Mouse (Mus musculus) heart, postnatal 0 days (tissue): ENCODE results near the gene Phb2. TPM values are rescaled to one million over a fixed set of nuclear protein-coding genes. Genes with fewer than 3 reads are reported as not detected.
A peak's percentile ranks its signal among the peaks of the same experiment; 100 is the strongest.

ENCODE experiments used
- ATAC-seq: fragments of 200-750 bp; cut with Nextera tagmentation; 2 replicates; pipeline ENCODE4 v1.8.0; 2017; ENCODE audit warnings: low read depth, moderate number of reproducible peaks, moderate library complexity; ENCODE audit not compliant: insufficient read depth
- DNase-seq: peaks from one replicate; pipeline ENCODE4 v3.0.0-alpha.2; 2016; ENCODE audit warnings: low spot score
- H3K27ac ChIP-seq: fragments of 300-500 bp; sonication (generic); 2 replicates; pipeline ENCODE4 v1.5.1; 2014; ENCODE audit warnings: low read depth, mild to moderate bottlenecking
- H3K27me3 ChIP-seq: fragments of 300-500 bp; sonication (generic); 2 replicates; pipeline ENCODE4 v1.6.1; 2014; ENCODE audit warnings: low read length, mixed read lengths; ENCODE audit not compliant: control insufficient read depth, insufficient read depth
- H3K36me3 ChIP-seq: fragments of 300-500 bp; sonication (generic); replicated peaks from 2 replicates; pipeline ENCODE4 v1.6.1; 2014; ENCODE audit warnings: low read length, mixed read lengths; ENCODE audit not compliant: control insufficient read depth, insufficient read depth
- H3K4me1 ChIP-seq: fragments of 300-500 bp; sonication (generic); 2 replicates; pipeline ENCODE4 v1.6.1; 2014; ENCODE audit warnings: antibody characterized with exemption; ENCODE audit not compliant: control insufficient read depth, insufficient read depth
- H3K4me2 ChIP-seq: fragments of 300-500 bp; sonication (generic); 2 replicates; pipeline ENCODE4 v1.6.1; 2014; ENCODE audit warnings: low read depth, mild to moderate bottlenecking, low read length, moderate library complexity
- H3K4me3 ChIP-seq: fragments of 300-500 bp; sonication (generic); 2 replicates; pipeline ENCODE4 v1.5.1; 2014; ENCODE audit warnings: low read depth, low read length
- H3K9ac ChIP-seq: fragments of 300-500 bp; sonication (generic); replicated peaks from 2 replicates; pipeline ENCODE4 v1.6.1; 2014; ENCODE audit warnings: low read depth, low read length, mixed read lengths
- H3K9me3 ChIP-seq: fragments of 300-500 bp; sonication (generic); replicated peaks from 2 replicates; pipeline ENCODE4 v1.6.1; 2016; ENCODE audit warnings: low read length; ENCODE audit not compliant: control insufficient read depth
- CTCF ChIP-seq: IDR thresholded peaks from 2 replicates; pipeline ENCODE4 v1.5.1; 2016; ENCODE audit warnings: antibody characterized with exemption, control low read depth, low read depth
- EP300 ChIP-seq: IDR thresholded peaks from 2 replicates; pipeline ENCODE4 v1.6.1; 2016; ENCODE audit warnings: antibody characterized with exemption, low read depth
- WGBS: fragments of 180-500 bp; shearing (Covaris S2); extraction: QIAGEN DNeasy Blood & Tissue Kit; methylation state at CpG from one replicate; pipeline ENCODE4 v1.1.7; 2014; 5-methylcytosine and 5-hydroxymethylcytosine counted together
- polyA plus RNA-seq: library from polyadenylated mRNA; unstranded; fragments of >200 nt; fragmentation: Nextera tagmentation; extraction: Ambion mirVana; gene quantifications from 2 replicates; pipeline ENCODE4 v1.2.1, GENCODE M21; 2015
- total RNA-seq: library from RNA; depleted of rRNA; stranded (reverse); fragments of >200 nt; gene quantifications from 2 replicates; pipeline ENCODE4 v1.2.3, GENCODE M21; 2014; ENCODE audit warnings: low replicate concordance

Phb2 gene
- total and polyA plus RNA-seq, 2 experiments from 2014 or later: 407 to 432 TPM

DNA sequence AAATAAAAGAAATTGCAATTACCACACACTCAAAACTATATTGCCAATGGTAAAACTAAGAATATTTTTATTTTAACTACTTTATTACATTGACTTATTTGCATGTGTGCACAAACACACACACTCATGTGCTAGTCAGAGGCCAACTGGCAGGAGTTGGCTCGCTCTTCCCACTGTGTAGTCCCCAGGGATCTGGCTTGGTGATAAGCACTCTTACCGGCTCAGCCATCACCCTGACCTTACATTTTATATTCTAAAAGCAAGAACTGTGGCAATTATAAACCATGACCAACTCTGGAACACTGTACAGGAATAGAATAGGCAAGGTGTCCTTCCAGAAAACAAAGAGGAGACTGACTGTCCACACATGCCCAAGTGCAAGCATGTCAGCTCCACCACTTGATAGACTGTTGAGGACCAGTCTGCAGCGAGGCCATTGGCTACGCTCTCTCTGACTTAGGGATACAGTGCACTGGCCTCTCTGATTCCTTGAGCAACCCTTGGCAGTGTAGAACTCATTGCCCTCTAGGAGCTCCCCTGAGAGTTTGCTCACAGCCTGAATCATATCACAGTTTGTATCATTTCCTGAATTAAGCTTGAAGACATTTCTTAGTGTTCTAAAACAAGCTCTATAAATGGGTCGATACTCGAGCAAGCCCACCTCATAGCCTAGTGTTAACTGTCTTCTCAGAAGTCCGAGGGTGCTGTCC is 15.5 kb upstream of the Phb2 start:
- TF ChIP-seq EP300 (no peak), CTCF (no peak)
- Histone ChIP-seq H3K9ac (no peak overlapping the region), H3K4me3 (no peak overlapping the region), H3K4me1 (peaks cover 21% of the 10 kb centered on the region), H3K27ac (no peak overlapping the region), H3K27me3 (no peaks in the 10 kb centered on the region), H3K9me3 (no peaks in the 10 kb centered on the region), H3K4me2 (no peak overlapping the region), H3K36me3 (peaks cover 27% of the 10 kb centered on the region; the same call in 1 of the 2 replicates)
- no peak for ATAC-seq
- DNase-seq: no peak
- WGBS: 76% methylated on average over 7 of the region's 7 CpGs

DNA sequence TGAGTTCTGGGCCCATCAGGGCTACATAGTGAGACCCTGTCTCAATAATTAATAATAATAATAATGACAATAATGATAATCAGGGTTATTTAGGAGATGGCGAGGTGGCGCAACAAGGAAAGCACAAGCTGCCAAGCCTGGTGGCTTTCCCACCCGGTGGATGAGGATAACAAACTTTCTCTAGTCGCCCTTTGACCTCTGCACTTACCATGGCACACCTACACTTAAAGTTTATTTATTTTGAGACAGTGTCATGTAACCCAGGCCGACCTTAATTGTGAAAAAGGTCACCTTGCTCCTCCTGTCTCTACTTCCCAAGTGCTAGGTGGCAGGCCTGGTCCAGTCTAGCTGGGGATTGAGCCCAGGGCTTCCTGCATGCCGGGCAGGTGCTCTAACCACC is 13.4 kb upstream of the Phb2 start:
- H3K27me3 ChIP-seq: no peaks in the 10 kb centered on the region

DNA sequence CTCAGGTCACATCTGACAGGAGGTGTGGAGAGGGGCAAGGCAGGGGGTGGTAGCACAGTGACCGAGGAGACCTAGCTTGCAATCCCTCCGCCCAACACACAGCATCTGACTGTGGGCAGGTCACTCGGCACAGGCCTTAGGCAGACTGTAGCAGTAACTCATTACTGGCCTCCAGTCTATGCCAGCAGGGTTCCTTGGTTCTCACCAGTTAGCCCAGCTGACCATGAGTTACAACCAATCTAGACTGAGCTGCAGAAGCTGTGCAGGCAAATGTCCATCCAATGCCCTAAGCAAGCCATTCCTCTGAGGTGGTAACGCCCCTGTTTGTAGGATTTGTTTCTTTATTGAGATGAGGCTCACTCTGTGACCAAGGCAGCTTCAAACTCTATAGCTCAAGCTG is 12.8 kb upstream of the Phb2 start:
- Histone ChIP-seq H3K4me1 (peaks cover 10% of the 10 kb centered on the region), H3K9ac (no peak overlapping the region), H3K4me2 (no peak overlapping the region), H3K4me3 (no peak overlapping the region), H3K27ac (0 out of 2 replicates have a peak overlapping the region, but pooled peaks have one; percentile 63), H3K36me3 (peaks cover 55% of the 10 kb centered on the region), H3K27me3 (no peaks in the 10 kb centered on the region), H3K9me3 (no peaks in the 10 kb centered on the region)
- no peak for TF ChIP-seq CTCF
- no peak for TF ChIP-seq EP300
- ATAC-seq: no peak
- WGBS: 87% methylated on average over 4 of the region's 4 CpGs
- no peak for DNase-seq

More for the DNA sequence above, 13.4 kb upstream of the Phb2 start:
- no peak overlapping the region for H3K27ac ChIP-seq
- H3K4me1 ChIP-seq: peaks cover 14% of the 10 kb centered on the region
- no peak for TF ChIP-seq CTCF
- no peak for TF ChIP-seq EP300
- H3K4me2 ChIP-seq: no peak overlapping the region
- DNase-seq (no peak), ATAC-seq (no peak)
- 80% methylated on average over 6 of the region's 6 CpGs for WGBS
- no peak overlapping the region for H3K4me3 ChIP-seq
- H3K9ac ChIP-seq: no peak overlapping the region
- no peaks in the 10 kb centered on the region for H3K9me3 ChIP-seq
- peaks cover 49% of the 10 kb centered on the region for H3K36me3 ChIP-seq

DNA sequence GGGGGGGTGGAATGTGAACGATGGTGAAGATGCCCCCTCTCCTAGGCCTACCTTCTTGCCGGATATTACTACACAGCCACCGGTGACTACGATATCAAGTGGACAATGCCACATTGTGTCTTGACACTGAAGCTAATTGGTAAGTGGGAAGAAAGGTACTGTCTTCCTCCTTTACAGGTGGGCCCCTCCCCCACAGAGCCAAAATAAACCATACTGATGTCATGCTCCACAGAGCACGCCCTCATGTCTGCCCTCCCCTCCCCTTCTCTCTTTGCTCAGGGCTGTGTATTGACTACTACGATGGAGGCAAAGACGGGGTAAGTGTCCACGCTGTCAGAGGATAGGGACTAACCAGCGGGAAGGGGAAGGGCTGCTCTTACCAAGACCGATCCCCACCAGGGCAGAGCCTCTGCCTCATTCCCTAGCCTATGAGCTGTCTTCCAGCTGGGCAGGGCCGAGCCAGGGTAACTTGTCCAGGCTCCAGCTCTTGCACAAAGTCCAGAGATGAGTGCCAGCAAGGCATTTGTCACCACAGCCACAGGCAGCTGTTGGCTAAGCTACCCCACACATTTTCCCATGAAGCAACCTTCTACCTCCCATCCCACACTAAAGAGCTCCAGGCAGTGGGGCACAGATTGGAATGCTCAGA is 12.1 kb upstream of the Phb2 start:
- TF ChIP-seq EP300: no peak
- TF ChIP-seq CTCF: no peak
- H3K4me1 ChIP-seq: peaks cover 5% of the 10 kb centered on the region; the same call in 1 of the 2 replicates
- H3K4me3 ChIP-seq: no peak overlapping the region
- ATAC-seq (peak; percentile 51), DNase-seq (no peak)
- peak overlapping the region; percentile 63 for H3K27ac ChIP-seq
- WGBS: 63% methylated on average over 11 of the region's 11 CpGs
- no peak overlapping the region for H3K9ac ChIP-seq
- peaks cover 62% of the 10 kb centered on the region for H3K36me3 ChIP-seq
- no peak overlapping the region for H3K4me2 ChIP-seq
- H3K27me3 ChIP-seq: no peaks in the 10 kb centered on the region
- no peaks in the 10 kb centered on the region for H3K9me3 ChIP-seq

DNA sequence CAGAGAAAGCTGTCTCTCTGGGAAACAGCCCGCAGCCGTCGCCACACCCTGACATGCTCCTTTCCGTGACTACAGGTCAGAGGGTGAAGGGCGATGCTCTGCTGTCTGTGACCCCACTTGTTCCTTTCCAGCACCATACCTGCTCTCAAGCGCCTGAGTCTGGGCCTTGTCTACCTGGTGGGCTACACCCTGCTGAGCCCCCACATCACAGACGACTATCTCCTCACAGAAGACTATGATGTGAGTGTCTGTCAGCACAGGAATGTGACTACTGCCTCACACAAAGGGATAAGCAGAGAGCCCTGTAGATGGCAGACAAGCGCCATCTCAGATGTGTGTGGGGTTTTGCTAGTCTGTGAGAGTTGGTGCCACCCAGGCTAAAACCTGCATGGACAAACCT is 10.8 kb upstream of the Phb2 start:
- DNase-seq (no peak), ATAC-seq (no peak)
- Histone ChIP-seq H3K9me3 (no peaks in the 10 kb centered on the region), H3K27me3 (no peaks in the 10 kb centered on the region), H3K4me1 (peaks cover 5% of the 10 kb centered on the region; the same call in 1 of the 2 replicates), H3K36me3 (peaks cover 71% of the 10 kb centered on the region), H3K9ac (no peak overlapping the region), H3K4me2 (no peak overlapping the region), H3K27ac (no peak overlapping the region), H3K4me3 (no peak overlapping the region)
- 69% methylated on average over 8 of the region's 8 CpGs for WGBS
- TF ChIP-seq CTCF (peak; percentile 39), EP300 (no peak)
